Mouse (Mus musculus): ENCODE results near the gene Traf4. TPM values are rescaled to one million over a fixed set of nuclear protein-coding genes. Genes with fewer than 3 reads are reported as not detected.
"Not testable (repeated sequence)": the region's sequence is repeated elsewhere in the genome, so short reads cannot be mapped to it uniquely, and the experiment has no call there.

Traf4 gene
- 1 to 10 TPM; 2.2 to 3.2 TPM for total RNA-seq (2021)
- long read RNA-seq, experiment 1, partial matches to known transcripts = 1 of 2 reads
- long read RNA-seq, experiment 1, other reads (novel, unspliced or antisense) = 0 of 2 reads
- long read RNA-seq, experiment 2, partial matches to known transcripts = 0 of 1 reads
- long read RNA-seq, experiment 2, other reads (novel, unspliced or antisense) = 1 of 1 reads

- intact Hi-C loops (cut with DNase I) = no loop called here
- DNase-seq = peak; percentile 71
Measured at GRCm38 (mm10) chr11:78164924-78165760, at the start of gene Traf4. TSS of gene Traf4 (minus strand) at chr11:78165589.

GRCm38 (mm10) chr11:78213086-78213817 is 47.9 kb upstream of the Traf4 start:
- intact Hi-C loops (cut with DNase I) = no loop called here
- no peak for DNase-seq

GRCm38 (mm10) chr11:78211513-78211912 is 46.1 kb upstream of the Traf4 start:
- intact Hi-C loops (cut with DNase I) = no loop called here
- no peak for DNase-seq

- intact Hi-C loops (cut with DNase I) = no loop called here
- no peak for DNase-seq
Measured at GRCm38 (mm10) chr11:78210615-78211014, 45.2 kb upstream of the Traf4 start.

GRCm38 (mm10) chr11:78209886-78210285 is 44.5 kb upstream of the Traf4 start:
- DNase-seq = no peak
- intact Hi-C loops (cut with DNase I) = no loop called here

- intact Hi-C loops (cut with DNase I) = no loop called here
- no peak for DNase-seq
Measured at GRCm38 (mm10) chr11:78207190-78207589, 41.8 kb upstream of the Traf4 start.

- no peak for DNase-seq
- intact Hi-C loops (cut with DNase I) = no loop called here
Measured at GRCm38 (mm10) chr11:78205361-78206206, 40.2 kb upstream of the Traf4 start.

GRCm38 (mm10) chr11:78204287-78204686 is 38.9 kb upstream of the Traf4 start:
- intact Hi-C loops (cut with DNase I) = no loop called here
- no peak for DNase-seq

GRCm38 (mm10) chr11:78202372-78202771 is 37.0 kb upstream of the Traf4 start:
- DNase-seq = no peak
- intact Hi-C loops (cut with DNase I) = no loop called here

GRCm38 (mm10) chr11:78195101-78195863 is 29.9 kb upstream of the Traf4 start:
- no peak for DNase-seq
- intact Hi-C loops (cut with DNase I) = no loop called here

GRCm38 (mm10) chr11:78194411-78195100 is 29.2 kb upstream of the Traf4 start:
- intact Hi-C loops (cut with DNase I) = no loop called here

GRCm38 (mm10) chr11:78193113-78193512 is 27.7 kb upstream of the Traf4 start, which contains the start of gene Proca1:
TSS of gene Proca1 (plus strand) at chr11:78193392.
- DNase-seq = no peak
- intact Hi-C loops (cut with DNase I) = no loop called here

More at GRCm38 (mm10) chr11:78194411-78195100, 29.2 kb upstream of the Traf4 start:
- peak; percentile 68 to 86 for DNase-seq

- no peak for DNase-seq
- intact Hi-C loops (cut with DNase I) = no loop called here
Measured at GRCm38 (mm10) chr11:78190041-78190440, 24.7 kb upstream of the Traf4 start.

GRCm38 (mm10) chr11:78189234-78190040 is 24.0 kb upstream of the Traf4 start:
- intact Hi-C loops (cut with DNase I) = no loop called here
- DNase-seq = peak in 1 of 2 experiments; percentile 47

GRCm38 (mm10) chr11:78188331-78189233 is 23.2 kb upstream of the Traf4 start, which contains the start of gene Rab34:
TSS of gene Rab34 (plus strand) at chr11:78188430.
- DNase-seq = peak; percentile 63 to 66
- intact Hi-C loops (cut with DNase I) = no loop called here

- not testable (repeated sequence) for DNase-seq
Measured at GRCm38 (mm10) chr11:78184702-78185101, 19.3 kb upstream of the Traf4 start.

More at GRCm38 (mm10) chr11:78184702-78185101, 19.3 kb upstream of the Traf4 start:
- intact Hi-C loops (cut with DNase I) = not testable (repeated sequence)
